Mouse (Mus musculus): Measurements from ENCODE around the gene Ecel1. TPM values are rescaled to one million over a fixed set of nuclear protein-coding genes. Genes with fewer than 3 reads are reported as not detected.

The Ecel1 gene
- not detected in 2 replicates for total RNA-seq (2015; ENCODE audit: low replicate concordance)
- total RNA-seq (2017; ENCODE audit: low replicate concordance), result not detected in 2 replicates

DNA sequence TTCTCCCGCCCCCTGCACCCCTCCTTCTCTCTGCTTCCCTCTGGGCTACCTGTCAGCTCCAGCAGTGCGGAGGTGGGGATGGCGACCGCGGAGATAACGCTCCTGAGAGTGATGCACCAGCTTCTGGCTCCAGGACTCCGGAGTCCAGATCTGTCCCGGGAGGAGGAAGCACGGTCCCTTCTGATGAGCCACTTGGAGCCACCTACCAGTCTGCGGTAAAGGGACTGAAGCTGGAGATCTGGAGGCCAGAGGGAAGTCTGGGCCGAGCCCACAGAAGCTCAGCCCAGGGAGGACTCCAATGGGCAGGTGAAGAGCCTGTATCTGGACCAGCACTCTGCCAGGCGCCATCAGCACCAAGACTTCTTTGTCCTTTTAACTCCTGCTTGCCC, at the start of gene Ecel1:
Gene Ecel1 (minus strand): TSS at position 323 of the 389 bp plus-strand sequence.
- ATAC-seq (replicated peaks; ENCODE audit: low FRiP score, poor library complexity, severe bottlenecking), result no peak

DNA sequence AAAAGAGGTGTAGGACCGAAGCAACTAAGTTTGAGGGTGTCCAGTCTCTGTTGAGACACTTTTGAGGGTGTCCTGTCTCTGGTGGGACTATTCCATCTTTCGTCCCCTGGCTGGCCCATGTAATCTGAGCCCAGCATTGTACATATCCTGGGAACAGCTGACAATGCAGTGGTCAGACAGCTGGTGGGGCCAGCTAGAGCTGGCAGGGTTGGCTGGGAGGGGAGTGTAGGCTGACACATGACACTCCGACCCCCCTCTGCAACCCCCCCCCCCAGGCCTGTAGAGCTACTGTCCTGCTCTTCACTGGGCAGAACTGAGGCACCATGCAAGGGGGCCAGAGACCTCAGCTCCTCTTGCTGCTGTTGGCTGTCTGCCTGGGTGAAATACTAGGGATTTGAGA, 49.2 kb upstream of the Ecel1 start:
- no peak for ATAC-seq (replicated peaks; ENCODE audit: low FRiP score, poor library complexity, severe bottlenecking)

DNA sequence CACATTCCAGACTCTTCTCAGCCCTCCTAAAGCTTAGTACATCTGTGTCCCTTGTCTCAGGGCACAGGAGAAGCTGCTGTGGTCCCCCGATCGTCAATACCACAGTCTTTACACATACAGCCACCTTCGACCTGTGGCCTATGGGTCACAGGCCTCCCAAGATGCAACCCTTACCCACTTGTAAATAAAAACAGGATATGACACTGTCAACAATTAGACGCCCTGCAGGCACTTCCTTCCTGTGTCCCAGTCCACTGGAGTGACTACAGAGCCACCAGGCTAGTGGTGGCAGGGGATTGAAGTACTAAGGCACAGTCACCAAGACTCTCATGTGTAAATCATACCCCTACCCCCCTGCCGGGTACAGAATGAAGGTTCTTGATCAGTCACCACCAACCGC, 48.7 kb upstream of the Ecel1 start:
- no peak for ATAC-seq (replicated peaks; ENCODE audit: low FRiP score, poor library complexity, severe bottlenecking)

- no peak for ATAC-seq (replicated peaks; ENCODE audit: low FRiP score, poor library complexity, severe bottlenecking)
Measured at GRCm38 (mm10) chr1:87204465-87204864, 48.1 kb upstream of the Ecel1 start, which contains the start of gene Chrng. TSS of gene Chrng (plus strand) at chr1:87204657.

- ATAC-seq (replicated peaks; ENCODE audit: low FRiP score, poor library complexity, severe bottlenecking), result no peak
Measured at GRCm38 (mm10) chr1:87203779-87204178, 47.5 kb upstream of the Ecel1 start.

DNA sequence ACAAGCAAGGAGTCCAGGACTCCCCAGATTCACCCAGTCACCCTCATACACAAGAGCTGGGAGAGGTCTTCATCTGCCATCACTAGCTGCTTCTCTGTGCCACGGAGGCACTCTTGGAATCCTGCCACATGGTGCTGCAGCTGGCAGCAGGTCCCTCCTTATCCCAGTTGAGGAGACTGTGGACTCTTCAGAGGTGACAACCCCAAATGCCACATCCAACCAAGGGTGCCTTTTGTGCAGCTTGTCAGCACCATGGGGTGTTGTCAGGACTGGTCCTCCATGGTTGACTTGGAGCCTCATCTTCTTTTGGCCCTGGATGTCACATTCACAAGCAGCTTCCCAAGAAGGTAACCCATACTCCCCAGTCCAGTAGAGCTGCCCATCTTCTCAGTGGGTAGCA, 45.5 kb upstream of the Ecel1 start:
- ATAC-seq (replicated peaks; ENCODE audit: low FRiP score, poor library complexity, severe bottlenecking), result no peak

DNA sequence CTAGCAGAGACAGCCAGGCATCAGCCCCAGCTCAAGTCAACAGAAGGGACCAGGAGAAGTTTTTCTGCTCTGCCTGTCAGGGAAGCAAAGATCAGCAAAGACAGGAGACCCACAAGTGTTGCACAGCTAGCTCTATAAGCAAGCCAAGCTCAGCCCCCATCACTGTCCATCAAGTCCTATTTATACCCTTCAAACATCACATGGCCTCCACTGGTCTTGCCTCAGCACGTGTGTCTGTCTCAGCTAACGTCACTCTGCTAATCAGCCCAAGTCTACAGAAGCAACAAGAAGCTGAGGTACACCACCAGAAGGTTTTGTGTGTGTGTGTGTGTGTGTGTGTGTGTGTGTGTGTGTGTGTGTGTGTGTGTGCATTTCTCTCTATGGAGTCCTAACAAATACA, 44.5 kb upstream of the Ecel1 start:
- ATAC-seq (replicated peaks; ENCODE audit: low FRiP score, poor library complexity, severe bottlenecking), result no peak

GRCm38 (mm10) chr1:87198119-87199065, 42.1 kb upstream of the Ecel1 start:
- no peak for ATAC-seq (replicated peaks; ENCODE audit: low FRiP score, poor library complexity, severe bottlenecking)

DNA sequence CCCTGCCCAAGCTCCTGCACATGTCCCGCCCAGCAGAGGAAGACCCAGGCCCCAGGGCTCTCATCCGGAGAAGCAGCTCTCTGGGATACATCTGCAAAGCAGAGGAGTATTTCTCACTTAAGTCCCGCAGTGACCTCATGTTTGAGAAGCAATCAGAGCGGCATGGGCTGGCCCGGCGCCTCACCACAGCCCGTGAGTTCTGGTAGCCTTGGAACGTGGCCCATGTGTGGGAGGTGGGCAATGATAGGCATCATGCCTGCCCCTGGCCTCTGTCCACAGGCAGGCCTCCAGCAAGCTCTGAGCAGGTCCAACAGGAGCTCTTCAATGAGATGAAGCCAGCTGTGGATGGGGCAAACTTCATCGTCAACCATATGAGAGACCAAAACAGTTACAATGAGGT, 41.0 kb upstream of the Ecel1 start:
- ATAC-seq (replicated peaks; ENCODE audit: low FRiP score, poor library complexity, severe bottlenecking), result no peak

DNA sequence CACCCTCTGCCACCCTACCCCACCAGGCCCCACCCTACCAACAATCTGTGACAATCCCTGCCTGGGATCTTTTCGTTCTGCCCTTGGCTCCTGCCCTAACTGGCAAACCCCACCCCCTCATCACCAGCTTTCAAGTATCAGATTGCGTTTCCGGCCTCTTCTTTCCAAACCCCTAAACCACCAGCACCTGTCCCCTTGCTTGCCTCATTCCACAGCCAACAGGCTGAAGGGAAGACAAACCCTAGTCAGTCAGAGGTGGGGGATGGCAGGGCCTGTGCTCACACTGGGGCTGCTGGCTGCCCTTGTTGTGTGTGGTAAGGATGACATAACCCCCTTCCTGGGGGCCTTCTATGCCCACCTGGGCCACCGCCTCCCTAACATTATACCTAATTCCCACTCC, 34.1 kb upstream of the Ecel1 start, which contains the start of gene Chrnd:
Gene Chrnd (plus strand): TSS at position 179 of the 400 bp plus-strand sequence.
- no peak for ATAC-seq (replicated peaks; ENCODE audit: low FRiP score, poor library complexity, severe bottlenecking)

DNA sequence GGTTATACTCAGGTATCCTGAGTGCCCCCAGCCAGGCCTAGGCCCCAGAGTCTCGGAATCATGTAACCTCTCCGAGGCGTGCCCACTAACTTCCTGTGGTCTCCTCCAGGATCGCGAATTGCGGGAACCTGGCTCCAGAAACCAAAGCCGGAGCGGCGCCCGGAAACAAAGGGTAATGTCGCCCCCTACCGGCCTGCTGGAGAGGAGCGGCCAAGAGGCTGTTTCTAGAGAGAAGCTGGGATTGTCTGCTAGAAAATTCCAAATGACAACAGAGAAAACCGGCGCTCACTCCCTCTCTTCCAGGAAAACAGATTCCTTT, 30.7 kb upstream of the Ecel1 start:
- ATAC-seq (replicated peaks; ENCODE audit: low FRiP score, poor library complexity, severe bottlenecking), result peak; percentile 53; the same call in 1 of the 2 replicates

GRCm38 (mm10) chr1:87186261-87187036, 30.1 kb upstream of the Ecel1 start:
- ATAC-seq (replicated peaks; ENCODE audit: low FRiP score, poor library complexity, severe bottlenecking), result no peak

GRCm38 (mm10) chr1:87185526-87185925, 29.2 kb upstream of the Ecel1 start:
- no peak for ATAC-seq (replicated peaks; ENCODE audit: low FRiP score, poor library complexity, severe bottlenecking)

GRCm38 (mm10) chr1:87184751-87185139, 28.4 kb upstream of the Ecel1 start:
- no peak for ATAC-seq (replicated peaks; ENCODE audit: low FRiP score, poor library complexity, severe bottlenecking)

GRCm38 (mm10) chr1:87183998-87184750, 27.9 kb upstream of the Ecel1 start:
- no peak for ATAC-seq (replicated peaks; ENCODE audit: low FRiP score, poor library complexity, severe bottlenecking)

- no peak for ATAC-seq (replicated peaks; ENCODE audit: low FRiP score, poor library complexity, severe bottlenecking)
Measured at GRCm38 (mm10) chr1:87183013-87183412, 26.7 kb upstream of the Ecel1 start, which contains the start of gene Prss56. TSS of gene Prss56 (plus strand) at chr1:87183313.

DNA sequence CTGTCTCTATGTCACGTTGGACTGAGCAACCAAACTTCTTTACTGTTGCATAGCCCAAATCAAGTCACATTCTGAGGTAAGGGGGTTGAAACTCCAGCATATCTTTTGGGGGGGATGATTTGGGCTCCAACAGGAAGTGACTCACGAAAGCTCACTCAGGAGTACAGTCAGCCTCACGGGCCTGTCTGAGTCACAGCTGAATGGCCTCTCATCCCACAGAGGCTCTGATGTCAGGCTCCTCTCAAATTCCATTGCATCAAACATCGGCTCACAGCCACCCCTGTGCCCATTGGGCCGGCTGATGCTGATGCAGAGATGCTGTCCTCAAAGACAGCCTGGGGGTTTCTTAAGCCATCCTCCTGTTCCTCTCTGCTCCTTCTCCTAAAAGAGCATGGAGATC, 24.6 kb upstream of the Ecel1 start:
- no peak for ATAC-seq (replicated peaks; ENCODE audit: low FRiP score, poor library complexity, severe bottlenecking)

- no peak for ATAC-seq (replicated peaks; ENCODE audit: low FRiP score, poor library complexity, severe bottlenecking)
Measured at GRCm38 (mm10) chr1:87175852-87176292, 19.6 kb upstream of the Ecel1 start.

- ATAC-seq (replicated peaks; ENCODE audit: low FRiP score, poor library complexity, severe bottlenecking), result no peak
Measured at GRCm38 (mm10) chr1:87174006-87174955, 18.0 kb upstream of the Ecel1 start.
